In genomic region chr14:56172744-56173143, GRCm38 (mm10) we compare ENCODE assay signal across 39 mouse cellular contexts. TPM values are rescaled to one million over a fixed set of nuclear protein-coding genes. Genes with fewer than 3 reads are reported as not detected.
"Had no signal": no experiment of that assay in that cellular context is flagged by ENCODE, and none has a peak within 500 bp of the region (broad histone marks: within the 10 kb centered on the region; RNA-seq: fewer than 3 reads in every experiment).

No protein-coding gene starts in this region.

- H3K36me3 ChIP-seq: heart, embryonic 13.5 days; heart, embryonic 15.5 days; hindbrain, embryonic 13.5 days; hindbrain, embryonic 15.5 days; kidney, embryonic 15.5 days; limb, embryonic 12.5 days; liver, embryonic 13.5 days had no signal

- H3K27me3 ChIP-seq: heart, embryonic 13.5 days; heart, embryonic 15.5 days; hindbrain, embryonic 13.5 days; hindbrain, embryonic 15.5 days; kidney, embryonic 15.5 days; limb, embryonic 12.5 days; liver, embryonic 13.5 days had no signal

- H3K4me3 ChIP-seq: heart, adult 2 months; heart, embryonic 13.5 days; heart, embryonic 15.5 days; hindbrain, embryonic 13.5 days; hindbrain, embryonic 15.5 days; kidney, embryonic 15.5 days; left cerebral cortex, adult 2 months; limb, embryonic 12.5 days; liver, embryonic 13.5 days had no signal

- H3K4me1 ChIP-seq: heart, embryonic 13.5 days; heart, embryonic 15.5 days; hindbrain, embryonic 13.5 days; hindbrain, embryonic 15.5 days; limb, embryonic 12.5 days; liver, embryonic 13.5 days had no signal

- ATAC-seq: hindbrain, postnatal 0 days; intestine, embryonic 16.5 days had no signal

- H3K9ac ChIP-seq: heart, embryonic 13.5 days; heart, embryonic 15.5 days; hindbrain, embryonic 13.5 days; hindbrain, embryonic 15.5 days; kidney, embryonic 15.5 days; limb, embryonic 12.5 days; liver, embryonic 13.5 days had no signal

- DNase-seq: gastrocnemius, postnatal 14 days; gastrocnemius, postnatal 36 days; heart, adult 11 months; heart, adult 2 months; heart, postnatal 14 days; heart, postnatal 36 days; kidney, adult 11 months; kidney, adult 2 months; kidney, adult 9 months; kidney, postnatal 14 days; kidney, postnatal 36 days; liver; liver, embryonic 13.5 days had no signal

- H3K4me2 ChIP-seq: heart, embryonic 11.5 days; heart, embryonic 13.5 days; heart, embryonic 15.5 days; hindbrain, embryonic 13.5 days; hindbrain, embryonic 15.5 days; kidney, embryonic 15.5 days; limb, embryonic 12.5 days; liver, embryonic 11.5 days; liver, embryonic 13.5 days had no signal

- H3K27ac ChIP-seq: heart, adult 2 months; heart, embryonic 13.5 days; heart, embryonic 15.5 days; hindbrain, embryonic 13.5 days; hindbrain, embryonic 15.5 days; hindbrain, postnatal 0 days; kidney, embryonic 15.5 days; kidney, postnatal 0 days; left cerebral cortex, adult 2 months; limb, embryonic 12.5 days; liver, embryonic 13.5 days had no signal

- H3K9me3 ChIP-seq: heart, embryonic 13.5 days; heart, embryonic 15.5 days; hindbrain, embryonic 13.5 days; hindbrain, embryonic 15.5 days; kidney, embryonic 15.5 days; limb, embryonic 12.5 days; liver, embryonic 13.5 days had no signal

RNA-seq across cellular contexts. Expression of gene Gzmn, which starts 1.7 kb away (rescaled TPM):
- total RNA-seq: gastrocnemius, adult 18-20 months; gastrocnemius, adult 8-10 months; gastrocnemius, postnatal 14 days; gastrocnemius, postnatal 36 days; heart, adult 2 months; heart, postnatal 14 days; heart, postnatal 36 days; hematopoietic stem cell, adult 5-6 weeks; hindbrain, postnatal 0 days; layer of hippocampus, adult 18-20 months; layer of hippocampus, postnatal 14 days; layer of hippocampus, postnatal 36 days; left cerebral cortex, adult 2 months; left cerebral cortex, postnatal 14 days; left cerebral cortex, postnatal 36 days had no signal
- polyA plus RNA-seq: gonadal fat pad, adult 2 months; heart, adult 2 months; heart, embryonic 11.5 days; heart, embryonic 13.5 days; heart, embryonic 15.5 days; heart, postnatal 0 days; hindbrain, embryonic 11.5 days; hindbrain, embryonic 13.5 days; hindbrain, embryonic 15.5 days; hindbrain, postnatal 0 days; intestine, embryonic 14.5 days; intestine, embryonic 16.5 days; kidney, adult 2 months; kidney, embryonic 15.5 days; kidney, postnatal 0 days; large intestine, adult 2 months; limb, embryonic 12.5 days; limb, embryonic 14.5 days; liver, embryonic 11.5 days; liver, embryonic 13.5 days had no signal

RNA-seq across cellular contexts. Expression of gene Gzmg, which starts 13.4 kb away (rescaled TPM):
- total RNA-seq: gastrocnemius, adult 18-20 months; gastrocnemius, adult 8-10 months; gastrocnemius, postnatal 14 days; gastrocnemius, postnatal 36 days; heart, adult 2 months; heart, postnatal 14 days; heart, postnatal 36 days; hematopoietic stem cell, adult 5-6 weeks; hindbrain, postnatal 0 days; layer of hippocampus, adult 18-20 months; layer of hippocampus, postnatal 14 days; layer of hippocampus, postnatal 36 days; left cerebral cortex, adult 2 months; left cerebral cortex, postnatal 14 days; left cerebral cortex, postnatal 36 days had no signal
- polyA plus RNA-seq: gonadal fat pad, adult 2 months; heart, adult 2 months; heart, embryonic 11.5 days; heart, embryonic 13.5 days; heart, embryonic 15.5 days; heart, postnatal 0 days; hindbrain, embryonic 11.5 days; hindbrain, embryonic 13.5 days; hindbrain, embryonic 15.5 days; hindbrain, postnatal 0 days; intestine, embryonic 14.5 days; intestine, embryonic 16.5 days; kidney, adult 2 months; kidney, embryonic 15.5 days; kidney, postnatal 0 days; large intestine, adult 2 months; limb, embryonic 12.5 days; liver, embryonic 11.5 days; liver, embryonic 13.5 days had no signal

RNA-seq across cellular contexts. Expression of gene Gzmf, which starts 38.5 kb away (rescaled TPM):
- total RNA-seq: gastrocnemius, adult 18-20 months; gastrocnemius, adult 8-10 months; gastrocnemius, postnatal 14 days; gastrocnemius, postnatal 36 days; heart, adult 2 months; heart, postnatal 14 days; heart, postnatal 36 days; hematopoietic stem cell, adult 5-6 weeks; hindbrain, postnatal 0 days; layer of hippocampus, adult 18-20 months; layer of hippocampus, postnatal 14 days; layer of hippocampus, postnatal 36 days; left cerebral cortex, adult 2 months; left cerebral cortex, postnatal 14 days; left cerebral cortex, postnatal 36 days had no signal
- polyA plus RNA-seq: gonadal fat pad, adult 2 months; heart, adult 2 months; heart, embryonic 11.5 days; heart, embryonic 13.5 days; heart, embryonic 15.5 days; heart, postnatal 0 days; hindbrain, embryonic 11.5 days; hindbrain, embryonic 13.5 days; hindbrain, embryonic 15.5 days; hindbrain, postnatal 0 days; intestine, embryonic 14.5 days; intestine, embryonic 16.5 days; kidney, adult 2 months; kidney, embryonic 15.5 days; kidney, postnatal 0 days; large intestine, adult 2 months; limb, embryonic 12.5 days; liver, embryonic 11.5 days; liver, embryonic 13.5 days had no signal

RNA-seq across cellular contexts. Expression of gene Gzmd, which starts 40.3 kb away (rescaled TPM):
- total RNA-seq: gastrocnemius, adult 18-20 months; gastrocnemius, adult 8-10 months; gastrocnemius, postnatal 14 days; gastrocnemius, postnatal 36 days; heart, adult 2 months; heart, postnatal 14 days; heart, postnatal 36 days; hematopoietic stem cell, adult 5-6 weeks; hindbrain, postnatal 0 days; layer of hippocampus, adult 18-20 months; layer of hippocampus, postnatal 14 days; layer of hippocampus, postnatal 36 days; left cerebral cortex, adult 2 months; left cerebral cortex, postnatal 14 days; left cerebral cortex, postnatal 36 days had no signal
- polyA plus RNA-seq: gonadal fat pad, adult 2 months; heart, adult 2 months; heart, embryonic 11.5 days; heart, embryonic 13.5 days; heart, embryonic 15.5 days; heart, postnatal 0 days; hindbrain, embryonic 11.5 days; hindbrain, embryonic 13.5 days; hindbrain, embryonic 15.5 days; hindbrain, postnatal 0 days; intestine, embryonic 14.5 days; intestine, embryonic 16.5 days; kidney, adult 2 months; kidney, embryonic 15.5 days; kidney, postnatal 0 days; large intestine, adult 2 months; limb, embryonic 12.5 days; liver, embryonic 11.5 days; liver, embryonic 13.5 days had no signal

RNA-seq across cellular contexts. Expression of gene Gzme, which starts 52.3 kb away (rescaled TPM):
- total RNA-seq: gastrocnemius, adult 18-20 months; gastrocnemius, adult 8-10 months; gastrocnemius, postnatal 14 days; gastrocnemius, postnatal 36 days; heart, adult 2 months; heart, postnatal 14 days; heart, postnatal 36 days; hematopoietic stem cell, adult 5-6 weeks; hindbrain, postnatal 0 days; layer of hippocampus, adult 18-20 months; layer of hippocampus, postnatal 14 days; layer of hippocampus, postnatal 36 days; left cerebral cortex, adult 2 months; left cerebral cortex, postnatal 14 days; left cerebral cortex, postnatal 36 days had no signal
- polyA plus RNA-seq: gonadal fat pad, adult 2 months; heart, adult 2 months; heart, embryonic 11.5 days; heart, embryonic 13.5 days; heart, embryonic 15.5 days; heart, postnatal 0 days; hindbrain, embryonic 11.5 days; hindbrain, embryonic 13.5 days; hindbrain, embryonic 15.5 days; hindbrain, postnatal 0 days; intestine, embryonic 14.5 days; intestine, embryonic 16.5 days; kidney, adult 2 months; kidney, embryonic 15.5 days; kidney, postnatal 0 days; large intestine, adult 2 months; limb, embryonic 12.5 days; liver, embryonic 11.5 days; liver, embryonic 13.5 days had no signal
